Mouse (Mus musculus) heart, postnatal 10 days (tissue): ENCODE data around the gene Zfhx3. TPM values are rescaled to one million over a fixed set of nuclear protein-coding genes. Genes with fewer than 3 reads are reported as not detected.

Source experiments
- DNase-seq, 2 experiments: peaks; one replicate each; pipeline ENCODE4 v3.0.0; 2021
- intact Hi-C: fragments of 180-260 bp; cut with DNase I; formaldehyde crosslinking; loops from one replicate; pipeline ENCODE4 v1.15.1; 2025
- total RNA-seq, 2 experiments: library from RNA; stranded (reverse); gene quantifications; 2 replicates each; pipeline ENCODE4 v1.2.3; 2021

Zfhx3 gene
- total RNA-seq, 2 experiments from 2014 or later: 10.8 TPM

- intact Hi-C loops: no loop called here
- no peak for DNase-seq
These were observed 784.2 kb downstream of the Zfhx3 start for GRCm38 (mm10) chr8:108726541-108727241.

- DNase-seq: no peak
- intact Hi-C loops: no loop called here
These were observed 786.7 kb downstream of the Zfhx3 start for GRCm38 (mm10) chr8:108729169-108729568.

- intact Hi-C loops: no loop called here
- no peak for DNase-seq
These were observed 787.4 kb downstream of the Zfhx3 start for GRCm38 (mm10) chr8:108729667-108730329.

- DNase-seq: no peak
These were observed 788.5 kb downstream of the Zfhx3 start for GRCm38 (mm10) chr8:108730907-108731440.

GRCm38 (mm10) chr8:108732500-108732899, 790.1 kb downstream of the Zfhx3 start:
- DNase-seq: no peak
- intact Hi-C loops: no loop called here

More at GRCm38 (mm10) chr8:108730907-108731440, 788.5 kb downstream of the Zfhx3 start:
- intact Hi-C loops: no loop called here

- no peak for DNase-seq
- intact Hi-C loops: no loop called here
These were observed 790.9 kb downstream of the Zfhx3 start for GRCm38 (mm10) chr8:108733385-108733784.

- peak; percentile 36 to 37 for DNase-seq
- intact Hi-C loops: no loop called here
These were observed 794.0 kb downstream of the Zfhx3 start for GRCm38 (mm10) chr8:108736442-108736841.

GRCm38 (mm10) chr8:108738179-108738578, 795.7 kb downstream of the Zfhx3 start:
- intact Hi-C loops: no loop called here
- no peak for DNase-seq

GRCm38 (mm10) chr8:108739517-108739916, 797.1 kb downstream of the Zfhx3 start:
- intact Hi-C loops: no loop called here
- DNase-seq: no peak

GRCm38 (mm10) chr8:108740443-108740842, 798.0 kb downstream of the Zfhx3 start:
- DNase-seq: no peak
- intact Hi-C loops: no loop called here

GRCm38 (mm10) chr8:108741651-108742050, 799.2 kb downstream of the Zfhx3 start:
- DNase-seq: no peak
- intact Hi-C loops: no loop called here

GRCm38 (mm10) chr8:108742465-108742864, 800.0 kb downstream of the Zfhx3 start:
- intact Hi-C loops: no loop called here
- no peak for DNase-seq

GRCm38 (mm10) chr8:108743238-108743637, 800.8 kb downstream of the Zfhx3 start:
- intact Hi-C loops: no loop called here
- DNase-seq: peak; percentile 63 to 67

- DNase-seq: no peak
- intact Hi-C loops: no loop called here
These were observed 803.1 kb downstream of the Zfhx3 start for GRCm38 (mm10) chr8:108745551-108745950.

GRCm38 (mm10) chr8:108748095-108748494, 805.7 kb downstream of the Zfhx3 start:
- intact Hi-C loops: no loop called here
- peak in 1 of 2 experiments; percentile 23 for DNase-seq

GRCm38 (mm10) chr8:108748851-108749376, 806.5 kb downstream of the Zfhx3 start:
- intact Hi-C loops: no loop called here
- DNase-seq: peak; percentile 25 to 41

GRCm38 (mm10) chr8:108750806-108751205, 808.4 kb downstream of the Zfhx3 start:
- intact Hi-C loops: no loop called here
- DNase-seq: peak in 1 of 2 experiments; percentile 35

- intact Hi-C loops: no loop called here
- no peak for DNase-seq
These were observed 812.1 kb downstream of the Zfhx3 start for GRCm38 (mm10) chr8:108754556-108754955.

GRCm38 (mm10) chr8:108755400-108756325, 813.2 kb downstream of the Zfhx3 start:
- intact Hi-C loops: no loop called here
- DNase-seq: peak in 1 of 2 experiments; percentile 17

- DNase-seq: peak; percentile 69 to 85
- intact Hi-C loops: no loop called here
These were observed 817.3 kb downstream of the Zfhx3 start for GRCm38 (mm10) chr8:108759511-108760330.
